Mouse (Mus musculus) embryonic facial prominence, embryonic 13.5 days (tissue): ENCODE measurements at regions not wholly inside any gene's neighbourhood (a gene's known extent, or its start where the extent isn't known, plus 50 kb on each side); places are given as distances from the start of the nearest gene placed in this dataset.

Experiments used
- ATAC-seq: fragments of 200-750 bp; cut with Nextera tagmentation; 2 replicates; pipeline ENCODE4 v1.8.0; 2017; ENCODE audit warnings: low read depth; ENCODE audit not compliant: insufficient number of reproducible peaks, insufficient read depth, low FRiP score, low TSS enrichment
- H3K27ac ChIP-seq: fragments of 300-500 bp; sonication (generic); 2 replicates; pipeline ENCODE4 v1.5.1; 2015; ENCODE audit warnings: moderate library complexity, mild to moderate bottlenecking, inconsistent platforms
- H3K27me3 ChIP-seq: fragments of 300-500 bp; sonication (generic); 2 replicates; pipeline ENCODE4 v1.6.1; 2015; ENCODE audit warnings: mild to moderate bottlenecking, inconsistent platforms
- H3K36me3 ChIP-seq: fragments of 300-500 bp; sonication (generic); 2 replicates; pipeline ENCODE4 v1.6.1; 2015; ENCODE audit warnings: mild to moderate bottlenecking, inconsistent platforms
- H3K4me1 ChIP-seq: fragments of 300-500 bp; sonication (generic); 2 replicates; pipeline ENCODE4 v1.6.1; 2015; ENCODE audit warnings: inconsistent platforms
- H3K4me2 ChIP-seq: fragments of 300-500 bp; sonication (generic); 2 replicates; pipeline ENCODE4 v1.6.1; 2015; ENCODE audit warnings: moderate library complexity, mild to moderate bottlenecking, inconsistent platforms
- H3K4me3 ChIP-seq: fragments of 300-500 bp; sonication (generic); 2 replicates; pipeline ENCODE4 v1.5.1; 2015; ENCODE audit warnings: mild to moderate bottlenecking, inconsistent platforms
- H3K9ac ChIP-seq: fragments of 300-500 bp; sonication (generic); 2 replicates; pipeline ENCODE4 v1.6.1; 2015; ENCODE audit warnings: mild to moderate bottlenecking, inconsistent platforms
- H3K9me3 ChIP-seq: fragments of 300-500 bp; sonication (generic); 2 replicates; pipeline ENCODE4 v1.6.1; 2016; ENCODE audit warnings: inconsistent platforms
- WGBS: fragments of 180-500 bp; shearing (Covaris S2); methylation state at CpG from one replicate; pipeline ENCODE4 v1.1.7; 2015; ENCODE audit warnings: mixed read lengths; 5-methylcytosine and 5-hydroxymethylcytosine counted together

GRCm38 (mm10) chr10:42092500-42092899 is 74.3 kb upstream of the Armc2 start:
- Histone ChIP-seq H3K9me3 (no peaks in the 10 kb centered on the region), H3K9ac (no peak overlapping the region), H3K4me3 (no peak overlapping the region), H3K27me3 (no peaks in the 10 kb centered on the region), H3K27ac (no peak overlapping the region), H3K4me2 (no peak overlapping the region), H3K36me3 (no peaks in the 10 kb centered on the region), H3K4me1 (peaks cover 25% of the 10 kb centered on the region)
- ATAC-seq = no peak
- WGBS = 78% methylated on average over 6 of the region's 6 CpGs

GRCm38 (mm10) chr10:42091546-42092168 is 73.4 kb upstream of the Armc2 start:
- Histone ChIP-seq H3K4me1 (peaks cover 25% of the 10 kb centered on the region), H3K36me3 (no peaks in the 10 kb centered on the region), H3K9ac (no peak overlapping the region), H3K27ac (no peak overlapping the region), H3K4me3 (no peak overlapping the region), H3K4me2 (no peak overlapping the region), H3K27me3 (no peaks in the 10 kb centered on the region), H3K9me3 (no peaks in the 10 kb centered on the region)
- 64% methylated on average over 11 of the region's 11 CpGs for WGBS
- ATAC-seq = no peak

GRCm38 (mm10) chr10:42090806-42091205 is 72.6 kb upstream of the Armc2 start:
- no peaks in the 10 kb centered on the region for H3K9me3 ChIP-seq
- H3K4me2 ChIP-seq = no peak overlapping the region
- no peaks in the 10 kb centered on the region for H3K36me3 ChIP-seq
- H3K4me3 ChIP-seq = no peak overlapping the region
- 90% methylated on average over 7 of the region's 7 CpGs for WGBS
- no peak overlapping the region for H3K9ac ChIP-seq
- H3K4me1 ChIP-seq = peaks cover 25% of the 10 kb centered on the region
- H3K27me3 ChIP-seq = no peaks in the 10 kb centered on the region
- H3K27ac ChIP-seq = no peak overlapping the region
- ATAC-seq = no peak

- ATAC-seq = no peak
- Histone ChIP-seq H3K27ac (peak overlapping the region; percentile 74; the same call in 1 of the 2 replicates), H3K4me1 (peaks cover 25% of the 10 kb centered on the region), H3K9ac (no peak overlapping the region), H3K36me3 (no peaks in the 10 kb centered on the region), H3K27me3 (no peaks in the 10 kb centered on the region), H3K4me3 (no peak overlapping the region), H3K4me2 (no peak overlapping the region), H3K9me3 (peaks cover 3% of the 10 kb centered on the region; the same call in 1 of the 2 replicates)
- 36% methylated on average over 3 of the region's 3 CpGs for WGBS
Observed at GRCm38 (mm10) chr10:42090147-42090546, 71.9 kb upstream of the Armc2 start.

- Histone ChIP-seq H3K27me3 (no peaks in the 10 kb centered on the region), H3K4me2 (no peak overlapping the region), H3K4me3 (no peak overlapping the region), H3K4me1 (peaks cover 25% of the 10 kb centered on the region), H3K9me3 (peaks cover 4% of the 10 kb centered on the region; the same call in 1 of the 2 replicates), H3K27ac (peak overlapping the region; percentile 74), H3K36me3 (no peaks in the 10 kb centered on the region), H3K9ac (no peak overlapping the region)
- WGBS = 68% methylated on average over 5 of the region's 5 CpGs
- no peak for ATAC-seq
Observed at GRCm38 (mm10) chr10:42089686-42090085, 71.4 kb upstream of the Armc2 start.

- Histone ChIP-seq H3K27ac (peak overlapping the region; percentile 74; the same call in 1 of the 2 replicates), H3K36me3 (no peaks in the 10 kb centered on the region), H3K9ac (no peak overlapping the region), H3K27me3 (no peaks in the 10 kb centered on the region), H3K9me3 (peaks cover 4% of the 10 kb centered on the region; the same call in 1 of the 2 replicates), H3K4me3 (no peak overlapping the region), H3K4me2 (peak overlapping the region; percentile 22; the same call in 1 of the 2 replicates), H3K4me1 (peaks cover 25% of the 10 kb centered on the region)
- no peak for ATAC-seq
- WGBS = 17% methylated on average over 3 of the region's 3 CpGs
Observed at GRCm38 (mm10) chr10:42089235-42089625, 71.0 kb upstream of the Armc2 start.

GRCm38 (mm10) chr10:42088570-42089234 is 70.5 kb upstream of the Armc2 start:
- Histone ChIP-seq H3K9ac (no peak overlapping the region), H3K4me1 (peaks cover 25% of the 10 kb centered on the region), H3K9me3 (peaks cover 4% of the 10 kb centered on the region; the same call in 1 of the 2 replicates), H3K27ac (peak overlapping the region; percentile 74; the same call in 1 of the 2 replicates), H3K4me2 (peak overlapping the region; percentile 22; the same call in 1 of the 2 replicates), H3K27me3 (no peaks in the 10 kb centered on the region), H3K36me3 (no peaks in the 10 kb centered on the region), H3K4me3 (no peak overlapping the region)
- no peak for ATAC-seq
- 60% methylated on average over 14 of the region's 14 CpGs for WGBS

- Histone ChIP-seq H3K9ac (no peak overlapping the region), H3K36me3 (no peaks in the 10 kb centered on the region), H3K4me3 (no peak overlapping the region), H3K4me1 (peaks cover 25% of the 10 kb centered on the region), H3K27me3 (no peaks in the 10 kb centered on the region), H3K9me3 (peaks cover 4% of the 10 kb centered on the region; the same call in 1 of the 2 replicates), H3K27ac (no peak overlapping the region), H3K4me2 (no peak overlapping the region)
- no peak for ATAC-seq
- WGBS = 89% methylated on average over 3 of the region's 3 CpGs
Observed at GRCm38 (mm10) chr10:42087906-42088305, 69.7 kb upstream of the Armc2 start.

- H3K9me3 ChIP-seq = peaks cover 4% of the 10 kb centered on the region; the same call in 1 of the 2 replicates
- H3K4me1 ChIP-seq = peaks cover 24% of the 10 kb centered on the region
- no peaks in the 10 kb centered on the region for H3K27me3 ChIP-seq
- no peak overlapping the region for H3K4me2 ChIP-seq
- no peak for ATAC-seq
- no peak overlapping the region for H3K9ac ChIP-seq
- no peak overlapping the region for H3K4me3 ChIP-seq
- no peak overlapping the region for H3K27ac ChIP-seq
- H3K36me3 ChIP-seq = no peaks in the 10 kb centered on the region
- 94% methylated on average over 10 of the region's 10 CpGs for WGBS
Observed at GRCm38 (mm10) chr10:42086691-42087090, 68.4 kb upstream of the Armc2 start.

- Histone ChIP-seq H3K9me3 (peaks cover 4% of the 10 kb centered on the region; the same call in 1 of the 2 replicates), H3K4me2 (no peak overlapping the region), H3K27ac (no peak overlapping the region), H3K27me3 (no peaks in the 10 kb centered on the region), H3K4me3 (no peak overlapping the region), H3K36me3 (no peaks in the 10 kb centered on the region), H3K9ac (no peak overlapping the region), H3K4me1 (peaks cover 19% of the 10 kb centered on the region)
- ATAC-seq = no peak
- WGBS = 71% methylated on average over 2 of the region's 2 CpGs
Observed at GRCm38 (mm10) chr10:42085295-42085694, 67.1 kb upstream of the Armc2 start.

- no peak overlapping the region for H3K4me3 ChIP-seq
- no peaks in the 10 kb centered on the region for H3K4me1 ChIP-seq
- peaks cover 4% of the 10 kb centered on the region; the same call in 1 of the 2 replicates for H3K9me3 ChIP-seq
- H3K36me3 ChIP-seq = no peaks in the 10 kb centered on the region
- no peak overlapping the region for H3K27ac ChIP-seq
- H3K4me2 ChIP-seq = no peak overlapping the region
- no peaks in the 10 kb centered on the region for H3K27me3 ChIP-seq
- no peak overlapping the region for H3K9ac ChIP-seq
- no peak for ATAC-seq
- WGBS = 63% methylated on average over 7 of the region's 7 CpGs
Observed at GRCm38 (mm10) chr10:42082227-42082840, 64.1 kb upstream of the Armc2 start.

- Histone ChIP-seq H3K9me3 (no peaks in the 10 kb centered on the region; the same call in 1 of the 2 replicates), H3K27ac (no peak overlapping the region), H3K9ac (no peak overlapping the region), H3K36me3 (no peaks in the 10 kb centered on the region), H3K4me3 (no peak overlapping the region), H3K4me2 (no peak overlapping the region), H3K27me3 (no peaks in the 10 kb centered on the region), H3K4me1 (no peaks in the 10 kb centered on the region)
- no peak for ATAC-seq
Observed at GRCm38 (mm10) chr10:42079775-42080174, 61.5 kb upstream of the Armc2 start.
